Mouse (Mus musculus) testis, adult 2 months (tissue): ENCODE results near the gene Ppp1r16b.

Experiments used
- CTCF ChIP-seq: fragments of 200-500 bp; IDR thresholded peaks from 2 replicates; pipeline ENCODE4 v1.5.1; 2012; ENCODE audit warnings: low read depth, mild to moderate bottlenecking, inconsistent platforms, low read length, moderate library complexity; ENCODE audit not compliant: control insufficient read depth, insufficient read depth, insufficient replicate concordance
- POLR2A ChIP-seq: fragments of 200-500 bp; IDR thresholded peaks from 2 replicates; pipeline ENCODE4 v1.6.1; 2012; ENCODE audit warnings: low read depth, mild to moderate bottlenecking, inconsistent platforms, low read length, moderate library complexity; ENCODE audit not compliant: control insufficient read depth

- TF ChIP-seq CTCF (no peak), POLR2A (no peak)
Measured at GRCm38 (mm10) chr2:158683038-158683413, 17.8 kb downstream of the Ppp1r16b start.
